Mouse (Mus musculus) cortical plate, adult 2 months (tissue): ENCODE data around the gene E030018B13Rik.

Source experiments
- CTCF ChIP-seq: fragments of 200-500 bp; IDR thresholded peaks from 2 replicates; pipeline ENCODE4 v1.5.1; 2011; ENCODE audit warnings: mild to moderate bottlenecking, control low read depth, low read length; ENCODE audit not compliant: insufficient read depth; ENCODE audit errors: extremely low read depth
- POLR2A ChIP-seq: fragments of 200-500 bp; IDR thresholded peaks from 2 replicates; pipeline ENCODE4 v1.6.1; 2011; ENCODE audit warnings: mild to moderate bottlenecking, low read length, control low read depth; ENCODE audit not compliant: insufficient read depth; ENCODE audit errors: extremely low read depth

DNA sequence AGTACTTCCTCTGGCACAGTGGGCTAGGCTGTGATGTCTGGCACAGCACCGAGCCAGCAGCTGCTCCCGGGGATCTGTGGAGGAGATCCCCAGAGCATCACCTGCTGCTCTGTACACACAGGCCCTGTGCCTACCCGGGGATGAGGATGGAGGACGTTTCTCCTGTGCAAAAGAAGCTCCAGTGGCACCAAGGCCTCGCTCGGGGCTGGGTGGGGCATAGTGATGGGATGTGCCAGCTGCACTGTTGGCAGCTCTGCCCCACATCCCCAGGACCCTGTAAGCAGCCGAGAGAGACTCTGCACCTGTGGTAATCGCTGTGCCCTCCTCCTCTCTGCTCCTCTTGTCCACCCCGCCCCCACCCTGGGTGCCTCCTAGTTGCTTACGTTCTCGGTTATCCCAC lies 15.3 kb upstream of the E030018B13Rik start:
- TF ChIP-seq CTCF (no peak), POLR2A (no peak)
